Mouse (Mus musculus) liver, embryonic 14.5 days (tissue): ENCODE data around the gene Gm20422. TPM values are rescaled to one million over a fixed set of nuclear protein-coding genes. Genes with fewer than 3 reads are reported as not detected.
"Not testable (repeated sequence)": the region's sequence is repeated elsewhere in the genome, so short reads cannot be mapped to it uniquely, and the experiment has no call there.

Experiments
- ATAC-seq: fragments of 200-750 bp; cut with Nextera tagmentation; 2 replicates; pipeline ENCODE4 v1.8.0; 2017; ENCODE audit warnings: moderate number of reproducible peaks, mild to moderate bottlenecking, moderate library complexity; ENCODE audit not compliant: insufficient read depth
- DNase-seq, 3 experiments: peaks; one replicate each; pipeline ENCODE4 v3.0.0-alpha.2; 2012 to 2013; ENCODE audit warnings: low read depth in 3 of 3, low spot score in 3 of 3
- H3K27ac ChIP-seq: fragments of 300-500 bp; sonication (generic); 2 replicates; pipeline ENCODE4 v1.5.1; 2014; ENCODE audit warnings: moderate library complexity, mild to moderate bottlenecking, control low read depth, inconsistent platforms
- H3K27me3 ChIP-seq: fragments of 300-500 bp; sonication (generic); 2 replicates; pipeline ENCODE4 v1.6.1; 2014; ENCODE audit warnings: mild to moderate bottlenecking, low read length, moderate library complexity; ENCODE audit not compliant: control insufficient read depth, insufficient read depth
- H3K36me3 ChIP-seq: fragments of 300-500 bp; sonication (generic); replicated peaks from 2 replicates; pipeline ENCODE4 v1.6.1; 2014; ENCODE audit warnings: low read depth; ENCODE audit not compliant: control insufficient read depth, insufficient read depth
- H3K4me1 ChIP-seq, 2 experiments: fragments of 200-500 bp in 1 of 2; fragments of 300-500 bp in 1 of 2; sonication (generic) in 1 of 2; replicated peaks; 2 replicates each; pipeline ENCODE4 v1.6.1; 2012 to 2014; ENCODE audit warnings: antibody characterized with exemption in 1 of 2, inconsistent platforms in 1 of 2, low read length in 1 of 2; ENCODE audit not compliant: control insufficient read depth in 2 of 2, insufficient read depth in 2 of 2
- H3K4me2 ChIP-seq: fragments of 300-500 bp; sonication (generic); 2 replicates; pipeline ENCODE4 v1.6.1; 2014; ENCODE audit warnings: low read depth, mild to moderate bottlenecking, control low read depth, moderate library complexity
- H3K4me3 ChIP-seq, 2 experiments: fragments of 200-500 bp in 1 of 2; fragments of 300-500 bp in 1 of 2; sonication (generic) in 1 of 2; 2 replicates each; pipeline ENCODE4 v1.5.1; 2012 to 2014; ENCODE audit warnings: low read depth in 2 of 2, low read length in 2 of 2, mild to moderate bottlenecking in 2 of 2, control low read depth in 1 of 2, inconsistent platforms in 1 of 2, moderate library complexity in 1 of 2; ENCODE audit not compliant: insufficient read depth in 1 of 2
- H3K9ac ChIP-seq: fragments of 300-500 bp; sonication (generic); replicated peaks from 2 replicates; pipeline ENCODE4 v1.6.1; 2014; ENCODE audit warnings: mild to moderate bottlenecking, control low read depth, moderate library complexity
- H3K9me3 ChIP-seq: fragments of 300-500 bp; sonication (generic); 2 replicates; pipeline ENCODE4 v1.6.1; 2016; ENCODE audit warnings: low read length, mixed read lengths; ENCODE audit not compliant: control insufficient read depth
- CTCF ChIP-seq: IDR thresholded peaks from 2 replicates; pipeline ENCODE4 v1.5.1; 2016; ENCODE audit warnings: antibody characterized with exemption, low read depth, control low read depth
- EP300 ChIP-seq: IDR thresholded peaks from 2 replicates; pipeline ENCODE4 v1.6.1; 2016; ENCODE audit warnings: antibody characterized with exemption, low read depth
- WGBS: fragments of 180-500 bp; shearing (Covaris S2); extraction: QIAGEN DNeasy Blood & Tissue Kit; methylation state at CpG from one replicate; pipeline ENCODE4 v1.1.7; 2014; ENCODE audit not compliant: insufficient replicate concordance; 5-methylcytosine and 5-hydroxymethylcytosine counted together
- polyA plus RNA-seq, 2 experiments: library from polyadenylated mRNA; depleted of rRNA in 1 of 2; stranded (reverse) in 1 of 2; unstranded in 1 of 2; fragments of >200 nt; fragmentation: Nextera tagmentation in 1 of 2; extraction: Ambion mirVana in 1 of 2; gene quantifications; 2 replicates each; pipeline versions ENCODE4 v1.2.1 to v1.2.3; 2012 to 2014

Gene Gm20422
- polyA plus RNA-seq, 2 experiments = 0.32 to 1.0 TPM

DNA sequence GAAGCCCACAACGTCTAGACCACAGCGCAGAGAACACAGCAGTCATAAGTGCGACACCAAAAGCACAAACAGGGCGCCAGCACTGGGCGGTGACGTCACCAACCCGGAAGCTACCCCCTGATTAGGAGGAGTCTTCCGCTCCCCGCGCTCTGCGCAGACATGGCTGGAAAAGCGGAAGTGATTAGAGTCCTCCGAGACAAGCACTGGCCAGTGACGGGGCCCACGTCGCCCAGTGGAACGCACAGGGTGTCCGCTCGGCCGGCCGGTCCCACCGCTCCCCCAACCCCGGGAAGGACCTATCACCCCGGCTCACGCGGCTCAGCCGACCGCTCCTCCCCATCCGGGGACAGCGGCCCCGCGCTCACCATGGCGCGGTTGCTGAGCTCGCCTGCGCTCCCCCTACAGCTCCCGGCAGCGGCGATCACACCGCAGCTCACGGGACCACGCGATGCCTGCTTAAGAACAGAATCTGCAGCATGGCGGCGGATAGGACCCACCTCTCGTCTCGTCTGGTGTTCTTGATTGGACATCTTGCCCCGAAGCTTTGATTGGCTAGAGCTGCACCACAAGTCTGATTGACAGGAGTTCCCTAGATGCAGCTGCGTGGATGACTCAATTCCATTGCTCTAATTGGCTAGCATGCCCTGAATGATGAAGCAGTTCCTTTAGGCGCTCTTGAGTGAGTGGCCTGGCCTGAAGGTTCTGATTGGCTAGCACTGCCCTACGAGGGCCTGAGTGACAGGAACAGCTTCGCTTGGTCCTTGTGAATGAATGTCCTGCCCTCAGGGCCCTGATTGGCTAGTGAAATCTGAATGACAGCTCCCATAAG lies 58.1 kb downstream of the Gm20422 start:
- peaks cover 3 to 10% of the 10 kb centered on the region in 2 experiments for H3K4me1 ChIP-seq
- peak overlapping the region; percentile 96 for H3K27ac ChIP-seq
- DNase-seq (peak; percentile 99 to 100 (median 99)), ATAC-seq (peak; percentile 97)
- WGBS = under 1% methylated on average over 52 of the region's 52 CpGs
- TF ChIP-seq CTCF = no peak
- no peak for TF ChIP-seq EP300
- peaks cover 8% of the 10 kb centered on the region for H3K36me3 ChIP-seq
- no peaks in the 10 kb centered on the region for H3K9me3 ChIP-seq
- peak overlapping the region; percentile 68 for H3K4me2 ChIP-seq
- peak overlapping the region; percentile 97 for H3K9ac ChIP-seq
- peak overlapping the region; percentile 83 to 96 for H3K4me3 ChIP-seq
- no peaks in the 10 kb centered on the region for H3K27me3 ChIP-seq

DNA sequence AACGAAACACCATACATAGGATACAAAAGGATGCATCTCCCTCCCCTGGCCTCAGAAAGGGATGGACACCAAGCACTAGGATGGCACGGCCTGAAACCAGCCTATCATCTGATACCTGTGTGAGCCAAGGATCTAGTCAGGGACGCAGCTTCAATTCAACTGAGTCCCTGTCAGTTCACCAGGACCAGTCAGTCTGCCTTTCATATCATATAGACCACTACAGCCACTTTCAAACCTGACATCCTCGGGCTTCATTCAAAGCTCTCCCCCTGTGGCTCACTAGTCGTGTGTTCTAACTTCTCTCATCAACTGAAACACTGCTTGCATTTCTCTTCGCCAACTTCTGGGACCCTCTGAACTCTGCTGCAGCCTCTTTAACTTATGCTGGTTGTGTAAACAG lies 59.3 kb downstream of the Gm20422 start:
- WGBS = 72% methylated on average over 6 of the region's 6 CpGs
- peak overlapping the region; percentile 66 for H3K4me2 ChIP-seq
- H3K27ac ChIP-seq = no peak overlapping the region
- DNase-seq (no peak), ATAC-seq (no peak)
- peak overlapping the region; percentile 46 for H3K9ac ChIP-seq
- no peak for TF ChIP-seq CTCF
- H3K27me3 ChIP-seq = no peaks in the 10 kb centered on the region
- H3K4me1 ChIP-seq = peaks cover 3 to 10% of the 10 kb centered on the region in 2 experiments
- H3K4me3 ChIP-seq = peak overlapping the region; percentile 8 to 96; a peak in 3 of 4 replicates
- H3K36me3 ChIP-seq = peaks cover 11% of the 10 kb centered on the region
- no peaks in the 10 kb centered on the region for H3K9me3 ChIP-seq

DNA sequence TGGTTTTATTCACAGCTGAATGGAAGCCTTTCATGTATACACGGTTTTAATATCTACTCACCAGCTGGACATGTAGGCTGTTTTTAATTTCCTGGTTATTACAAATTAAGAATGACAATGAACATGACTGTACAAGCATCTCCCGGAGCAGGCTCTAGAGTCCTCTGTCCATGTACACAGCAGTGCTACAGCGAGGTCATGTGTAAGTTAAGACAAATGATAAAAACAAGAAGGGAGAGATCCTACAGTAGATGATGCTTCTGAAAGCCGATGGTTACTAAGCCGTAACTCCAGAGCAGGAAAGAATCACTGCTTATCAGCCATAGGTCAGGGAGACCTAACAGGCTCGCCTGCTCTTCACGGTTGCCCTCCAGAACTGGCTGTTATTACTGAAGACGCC lies 61.2 kb downstream of the Gm20422 start:
- Histone ChIP-seq H3K27ac (no peak overlapping the region), H3K9me3 (no peaks in the 10 kb centered on the region), H3K9ac (no peak overlapping the region), H3K27me3 (no peaks in the 10 kb centered on the region), H3K36me3 (peaks cover 28% of the 10 kb centered on the region), H3K4me1 (peaks cover 3 to 10% of the 10 kb centered on the region in 2 experiments), H3K4me2 (no peak overlapping the region), H3K4me3 (no peak overlapping the region)
- 53% methylated on average over 8 of the region's 8 CpGs for WGBS
- TF ChIP-seq EP300 (no peak), CTCF (no peak)
- no peak for ATAC-seq
- DNase-seq = no peak

DNA sequence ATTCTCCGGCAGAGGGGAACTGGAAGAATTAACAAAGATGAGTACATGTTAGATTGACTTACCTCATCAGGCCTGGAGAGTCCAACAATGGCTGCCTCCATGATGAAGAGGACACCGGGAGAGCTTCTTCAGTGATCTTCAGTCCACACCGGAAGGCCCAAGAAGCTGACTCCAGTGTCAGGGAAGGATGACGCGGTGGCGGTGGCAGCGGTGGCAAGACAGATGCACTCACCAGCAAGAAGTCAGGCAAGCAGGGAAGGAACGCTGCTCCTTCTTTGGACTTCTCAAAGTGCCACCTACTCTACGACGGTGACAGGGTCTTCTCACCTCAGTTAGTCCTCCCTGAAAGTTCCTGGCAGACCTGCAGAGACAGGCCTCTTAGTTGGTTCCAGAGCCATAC lies 64.1 kb downstream of the Gm20422 start, which contains the start of gene Zfp869:
Zfp869 (minus strand) TSS at position 101 of the 400 bp plus-strand sequence.
- not testable (repeated sequence) for DNase-seq, H3K27me3 ChIP-seq, H3K9ac ChIP-seq, ATAC-seq, H3K27ac ChIP-seq, H3K4me1 ChIP-seq, H3K4me2 ChIP-seq, H3K4me3 ChIP-seq, H3K9me3 ChIP-seq
- H3K36me3 ChIP-seq = peaks cover 56% of the 10 kb centered on the region
- 95% methylated on average over 8 of the region's 10 CpGs for WGBS

DNA sequence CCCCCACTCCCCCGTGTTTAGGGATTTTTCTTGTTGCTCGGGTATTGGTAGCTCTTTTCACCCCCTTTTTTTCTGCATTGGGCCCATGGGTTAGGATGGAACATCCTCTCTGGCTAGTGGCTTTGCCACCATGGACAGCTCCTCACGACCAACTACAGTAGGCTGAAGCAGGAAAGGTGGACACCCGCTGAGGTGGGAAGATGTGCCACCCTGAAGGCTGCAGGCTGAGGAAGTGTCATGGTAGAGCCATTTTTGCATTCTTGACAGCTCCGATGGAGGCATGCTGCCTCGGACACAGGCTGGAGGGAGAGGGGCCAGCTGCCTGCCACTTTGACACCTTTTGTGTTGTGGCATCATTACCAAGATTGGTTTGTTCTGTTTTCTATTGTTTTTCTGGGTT lies 72.9 kb downstream of the Gm20422 start:
- no peak for TF ChIP-seq EP300
- TF ChIP-seq CTCF = no peak
- Histone ChIP-seq H3K4me3 (no peak overlapping the region), H3K27me3 (no peaks in the 10 kb centered on the region), H3K36me3 (peaks cover 26% of the 10 kb centered on the region), H3K4me1 (no peaks in the 10 kb centered on the region), H3K9ac (no peak overlapping the region), H3K4me2 (no peak overlapping the region), H3K27ac (no peak overlapping the region), H3K9me3 (no peaks in the 10 kb centered on the region)
- DNase-seq = no peak
- 54% methylated on average over 6 of the region's 6 CpGs for WGBS
- ATAC-seq = no peak

Other genes starting within 250 kb of the Gm20422 start
- 3.4 and 4.1 TPM in 2 replicates for gene Zfp868, start 149.3 kb downstream of the Gm20422 start, polyA plus RNA-seq (2012; rRNA removed)
- gene Zfp868, start 149.3 kb downstream of the Gm20422 start, polyA plus RNA-seq (2014; fragmentation: Nextera tagmentation; extraction: Ambion mirVana) = 5.1 and 5.9 TPM in 2 replicates
- gene Zfp964, start 120.4 kb downstream of the Gm20422 start, polyA plus RNA-seq (2012; rRNA removed) = 0.30 and 0.32 TPM in 2 replicates
- 0.15 and 0.35 TPM in 2 replicates for gene Zfp964, start 120.4 kb downstream of the Gm20422 start, polyA plus RNA-seq (2014; fragmentation: Nextera tagmentation; extraction: Ambion mirVana)
- gene Zfp869, start 64.2 kb downstream of the Gm20422 start, polyA plus RNA-seq (2012; rRNA removed) = 2.7 and 4.9 TPM in 2 replicates
- 10.0 and 12.3 TPM in 2 replicates for gene Zfp869, start 64.2 kb downstream of the Gm20422 start, polyA plus RNA-seq (2014; fragmentation: Nextera tagmentation; extraction: Ambion mirVana)
- 1.2 and 1.8 TPM in 2 replicates for gene Zfp963, start 24.9 kb downstream of the Gm20422 start, polyA plus RNA-seq (2012; rRNA removed)
- 1.9 and 2.0 TPM in 2 replicates for gene Zfp963, start 24.9 kb downstream of the Gm20422 start, polyA plus RNA-seq (2014; fragmentation: Nextera tagmentation; extraction: Ambion mirVana)
- gene Atp13a1, start 16.3 kb upstream of the Gm20422 start, polyA plus RNA-seq (2012; rRNA removed) = 19.6 and 24.5 TPM in 2 replicates
- gene Atp13a1, start 16.3 kb upstream of the Gm20422 start, polyA plus RNA-seq (2014; fragmentation: Nextera tagmentation; extraction: Ambion mirVana) = 14.1 and 15.6 TPM in 2 replicates
- gene Zfp866, start 16.3 kb upstream of the Gm20422 start, polyA plus RNA-seq (2012; rRNA removed) = 4.6 and 6.0 TPM in 2 replicates
- gene Zfp866, start 16.3 kb upstream of the Gm20422 start, polyA plus RNA-seq (2014; fragmentation: Nextera tagmentation; extraction: Ambion mirVana) = 5.8 and 7.2 TPM in 2 replicates
- 4.8 and 5.8 TPM in 2 replicates for gene Gmip, start 33.8 kb upstream of the Gm20422 start, polyA plus RNA-seq (2012; rRNA removed)
- gene Gmip, start 33.8 kb upstream of the Gm20422 start, polyA plus RNA-seq (2014; fragmentation: Nextera tagmentation; extraction: Ambion mirVana) = 1.7 and 3.9 TPM in 2 replicates
- 0.40 and 0.44 TPM in 2 replicates for gene Lpar2, start 47.5 kb upstream of the Gm20422 start, polyA plus RNA-seq (2012; rRNA removed)
- gene Lpar2, start 47.5 kb upstream of the Gm20422 start, polyA plus RNA-seq (2014; fragmentation: Nextera tagmentation; extraction: Ambion mirVana) = 0.04 and 0.06 TPM in 2 replicates
- gene Pbx4, start 57.6 kb upstream of the Gm20422 start, polyA plus RNA-seq (2012; rRNA removed) = 2.0 and 2.5 TPM in 2 replicates
- gene Pbx4, start 57.6 kb upstream of the Gm20422 start, polyA plus RNA-seq (2014; fragmentation: Nextera tagmentation; extraction: Ambion mirVana) = 1.7 and 3.7 TPM in 2 replicates
- gene Cilp2, start 112.8 kb upstream of the Gm20422 start, polyA plus RNA-seq (2012; rRNA removed) = 0.03 and 0.04 TPM in 2 replicates
- 0.03 TPM in 1 of 2 replicates, not detected in the other for gene Cilp2, start 112.8 kb upstream of the Gm20422 start, polyA plus RNA-seq (2014; fragmentation: Nextera tagmentation; extraction: Ambion mirVana)
- 0.41 and 0.50 TPM in 2 replicates for gene Tssk6, start 127.3 kb upstream of the Gm20422 start, polyA plus RNA-seq (2012; rRNA removed)
- gene Tssk6, start 127.3 kb upstream of the Gm20422 start, polyA plus RNA-seq (2014; fragmentation: Nextera tagmentation; extraction: Ambion mirVana) = 1.7 and 1.9 TPM in 2 replicates
- gene Ndufa13, start 127.7 kb upstream of the Gm20422 start, polyA plus RNA-seq (2012; rRNA removed) = 26.2 and 44.8 TPM in 2 replicates
- gene Ndufa13, start 127.7 kb upstream of the Gm20422 start, polyA plus RNA-seq (2014; fragmentation: Nextera tagmentation; extraction: Ambion mirVana) = 109 and 113 TPM in 2 replicates
- gene Yjefn3, start 127.8 kb upstream of the Gm20422 start, polyA plus RNA-seq (2012; rRNA removed) = 0.30 and 0.36 TPM in 2 replicates
- gene Yjefn3, start 127.8 kb upstream of the Gm20422 start, polyA plus RNA-seq (2014; fragmentation: Nextera tagmentation; extraction: Ambion mirVana) = 0.77 and 0.79 TPM in 2 replicates
- gene Gatad2a, start 221.5 kb upstream of the Gm20422 start, polyA plus RNA-seq (2012; rRNA removed) = 18.3 and 19.2 TPM in 2 replicates
- gene Gatad2a, start 221.5 kb upstream of the Gm20422 start, polyA plus RNA-seq (2014; fragmentation: Nextera tagmentation; extraction: Ambion mirVana) = 22.7 and 32.9 TPM in 2 replicates